Mouse (Mus musculus): ENCODE measurements around the gene Zbtb22.

The Zbtb22 gene

DNA sequence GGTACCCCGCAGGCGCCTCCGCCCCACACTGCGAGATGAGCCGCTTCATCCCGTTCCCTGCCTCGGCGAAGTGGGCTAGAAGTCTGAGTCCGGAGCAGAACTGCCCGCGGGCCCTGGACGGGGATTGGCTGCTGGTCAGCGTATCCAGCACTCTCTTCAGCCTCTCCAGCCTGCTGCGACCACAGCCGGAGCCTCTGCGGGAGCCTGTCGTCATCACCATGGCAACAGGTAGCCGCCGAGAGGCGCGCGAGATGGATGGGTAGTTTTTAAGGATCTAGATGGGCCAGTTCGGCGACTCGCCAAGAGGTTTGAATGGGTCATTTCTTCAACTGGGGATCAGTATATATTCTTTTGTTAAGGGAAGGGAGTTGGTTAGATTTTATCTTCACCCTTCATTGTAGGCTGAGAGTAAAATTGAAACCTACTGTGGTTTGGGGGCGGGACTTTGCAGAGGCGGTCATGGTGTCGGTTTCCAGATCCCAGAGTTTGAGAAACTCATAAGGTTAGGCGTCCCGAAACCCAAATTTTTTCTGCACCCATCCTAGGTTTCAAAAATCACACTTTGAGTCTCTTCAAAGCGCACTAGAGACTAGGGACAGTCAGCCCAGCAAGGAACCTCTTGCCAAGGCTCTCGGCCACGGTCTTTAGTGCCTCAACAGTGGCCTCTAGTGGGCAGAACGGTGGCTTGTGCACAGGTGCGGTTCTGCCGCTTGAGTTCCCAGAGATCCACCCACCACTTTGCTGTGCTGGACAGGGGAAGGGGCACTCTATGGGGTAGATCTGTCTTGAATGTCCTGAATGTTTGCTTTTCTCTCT is 4.8 kb downstream of the Zbtb22 start:
- peak; percentile 86 for DNase-seq (ENCODE audit: low spot score)

GRCm38 (mm10) chr17:33921361-33921760 is 5.7 kb downstream of the Zbtb22 start:
- no peak for DNase-seq (ENCODE audit: low spot score)

- DNase-seq (ENCODE audit: low spot score) = no peak
Measured at GRCm38 (mm10) chr17:33924577-33925283, 9.0 kb downstream of the Zbtb22 start.

- no peak for DNase-seq (ENCODE audit: low spot score)
Measured at GRCm38 (mm10) chr17:33925406-33926116, 9.9 kb downstream of the Zbtb22 start.

GRCm38 (mm10) chr17:33926207-33926932 is 10.7 kb downstream of the Zbtb22 start:
- DNase-seq (ENCODE audit: low spot score) = no peak

GRCm38 (mm10) chr17:33928251-33928947 is 12.7 kb downstream of the Zbtb22 start:
- DNase-seq (ENCODE audit: low spot score) = no peak

GRCm38 (mm10) chr17:33929371-33930279 is 13.9 kb downstream of the Zbtb22 start, which contains the start of gene Rgl2:
Gene Rgl2, plus strand, starts transcription at chr17:33929543.
- DNase-seq (ENCODE audit: low spot score) = peak; percentile 93

DNA sequence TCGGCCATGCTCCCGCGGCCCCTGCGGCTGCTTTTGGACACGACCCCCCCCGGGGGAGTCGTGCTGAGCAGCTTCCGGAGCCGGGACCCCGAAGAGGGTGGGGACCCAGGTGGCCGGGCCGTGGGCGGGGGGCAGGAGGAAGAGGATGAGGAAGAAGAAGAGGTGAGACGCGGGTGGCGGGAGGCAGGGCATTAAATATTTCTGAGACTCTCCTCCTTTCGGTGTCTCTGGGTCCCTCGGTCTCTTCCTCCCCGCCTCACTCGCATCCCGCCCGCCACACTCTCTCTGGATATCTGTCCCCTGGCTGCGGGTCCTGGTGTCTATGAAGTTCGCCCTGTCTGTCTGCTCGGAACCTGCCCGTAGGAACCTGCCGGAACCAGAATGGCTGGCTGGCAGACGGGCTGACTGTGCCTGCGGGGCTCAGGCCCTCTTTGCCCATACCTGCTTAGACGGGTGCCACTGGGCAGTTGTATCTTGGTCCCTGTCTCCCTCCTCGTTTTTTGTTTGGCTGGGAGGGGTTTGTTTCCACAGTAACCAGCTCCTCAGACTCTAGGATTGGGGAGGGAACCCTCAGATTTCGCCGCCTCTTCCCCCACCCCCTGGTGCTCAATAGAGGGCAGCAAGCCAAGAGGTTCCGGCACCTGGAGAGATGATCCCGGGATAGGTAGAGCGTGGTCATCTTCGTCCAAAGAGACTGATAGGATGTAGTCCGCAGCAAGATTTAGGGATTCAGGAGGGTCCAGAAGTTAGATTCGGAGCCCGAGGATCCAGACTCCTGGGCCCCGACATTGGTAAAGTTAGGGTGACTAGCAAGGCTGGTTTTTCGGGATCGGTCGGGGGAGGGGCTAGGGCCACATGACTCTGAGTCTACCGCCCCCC is 14.8 kb downstream of the Zbtb22 start:
- DNase-seq (ENCODE audit: low spot score) = no peak

DNA sequence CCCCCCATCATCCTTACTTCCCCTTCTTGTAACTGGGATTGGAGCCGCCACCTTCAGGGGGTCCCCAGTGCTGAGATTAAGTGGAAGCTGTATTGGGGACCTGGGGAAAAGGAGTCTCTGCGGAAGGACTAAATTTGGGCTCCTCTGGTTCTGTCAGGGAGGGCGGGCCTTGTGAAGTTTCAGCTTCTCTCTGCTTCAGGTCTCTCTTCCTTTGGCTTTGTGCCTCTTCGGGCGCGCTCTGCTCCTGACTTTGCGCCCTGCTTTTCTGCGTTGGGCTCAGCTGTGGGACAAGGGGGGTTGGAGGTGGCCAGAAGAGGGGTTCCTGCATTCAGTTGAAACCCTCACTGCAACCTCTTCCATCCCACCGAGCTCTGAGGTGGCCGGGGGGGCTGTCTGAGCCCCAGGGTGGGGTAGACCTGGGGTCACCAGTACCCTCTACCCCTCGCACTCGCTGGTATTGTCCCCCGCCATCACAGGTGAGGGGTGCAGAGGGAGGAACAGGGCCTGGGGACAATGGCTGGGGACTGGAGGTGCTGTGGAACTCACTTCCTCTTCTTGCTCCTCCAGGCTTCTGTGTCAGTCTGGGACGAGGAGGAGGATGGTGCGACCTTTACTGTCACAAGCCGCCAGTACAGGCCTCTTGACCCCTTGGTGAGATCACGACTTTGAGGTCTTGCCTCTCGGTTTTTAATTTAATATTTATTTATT is 15.6 kb downstream of the Zbtb22 start:
- no peak for DNase-seq (ENCODE audit: low spot score)

- no peak for DNase-seq (ENCODE audit: low spot score)
Measured at GRCm38 (mm10) chr17:33931947-33932346, 16.2 kb downstream of the Zbtb22 start.

- DNase-seq (ENCODE audit: low spot score) = no peak
Measured at GRCm38 (mm10) chr17:33932448-33932847, 16.7 kb downstream of the Zbtb22 start.

- no peak for DNase-seq (ENCODE audit: low spot score)
Measured at GRCm38 (mm10) chr17:33932970-33933369, 17.3 kb downstream of the Zbtb22 start.

GRCm38 (mm10) chr17:33935422-33936055 is 19.8 kb downstream of the Zbtb22 start:
- DNase-seq (ENCODE audit: low spot score) = no peak

- DNase-seq (ENCODE audit: low spot score) = no peak
Measured at GRCm38 (mm10) chr17:33936993-33937392, 21.3 kb downstream of the Zbtb22 start.

GRCm38 (mm10) chr17:33938783-33939182 is 23.1 kb downstream of the Zbtb22 start:
- no peak for DNase-seq (ENCODE audit: low spot score)

DNA sequence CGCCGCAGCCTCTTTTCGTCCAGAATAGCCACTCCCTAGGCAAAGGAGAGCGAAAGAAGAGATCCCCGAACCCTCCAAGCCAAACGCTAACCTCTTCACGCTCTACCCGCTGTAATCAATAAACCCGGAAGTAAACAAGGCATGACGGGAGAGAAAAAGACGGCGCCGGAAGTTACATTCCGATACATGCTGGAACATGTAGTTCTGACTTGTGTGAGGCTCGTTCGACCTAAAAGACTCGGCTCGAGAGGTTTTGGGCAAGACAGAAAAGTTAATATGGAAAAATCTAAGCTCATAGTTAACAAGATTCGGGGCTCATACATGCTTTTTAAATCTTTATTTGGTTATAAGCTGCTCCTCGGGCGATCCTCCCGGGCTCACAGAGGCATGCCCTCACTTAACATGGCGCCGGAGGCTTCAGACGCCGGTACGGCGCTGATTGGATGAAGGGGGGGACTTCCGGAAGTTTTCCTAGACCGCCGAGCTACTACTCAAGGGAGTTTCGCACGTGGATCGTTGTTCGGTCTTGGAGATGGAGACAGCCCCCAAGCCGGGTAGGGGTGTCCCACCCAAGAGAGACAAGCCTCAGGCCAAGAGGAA is 24.6 kb downstream of the Zbtb22 start, which contains the start of the genes Pfdn6 and Wdr46:
Pfdn6 (minus strand) TSS at position 138 of the 600 bp plus-strand sequence.
Wdr46 (plus strand) TSS at position 455 of the 600 bp plus-strand sequence.
- DNase-seq (ENCODE audit: low spot score) = peak; percentile 88

GRCm38 (mm10) chr17:33940981-33941380 is 25.3 kb downstream of the Zbtb22 start:
- DNase-seq (ENCODE audit: low spot score) = no peak
